Mouse (Mus musculus) duodenum, adult 2 months (tissue): ENCODE data around the gene Nxf1. TPM values are rescaled to one million over a fixed set of nuclear protein-coding genes. Genes with fewer than 3 reads are reported as not detected.

Experiments
- polyA plus RNA-seq: library from polyadenylated mRNA; depleted of rRNA; stranded (reverse); fragments of >200 nt; gene quantifications from 2 replicates; pipeline ENCODE4 v1.2.3, GENCODE M21; 2012; ENCODE audit warnings: low replicate concordance; rRNA removed

Gene Nxf1
- polyA plus RNA-seq = 22.0 and 28.9 TPM in 2 replicates

GRCm38 (mm10) chr19:8756635-8757387 lies at the start of gene Nxf1:
Gene Nxf1 (plus strand): TSS chr19:8757073.

DNA sequence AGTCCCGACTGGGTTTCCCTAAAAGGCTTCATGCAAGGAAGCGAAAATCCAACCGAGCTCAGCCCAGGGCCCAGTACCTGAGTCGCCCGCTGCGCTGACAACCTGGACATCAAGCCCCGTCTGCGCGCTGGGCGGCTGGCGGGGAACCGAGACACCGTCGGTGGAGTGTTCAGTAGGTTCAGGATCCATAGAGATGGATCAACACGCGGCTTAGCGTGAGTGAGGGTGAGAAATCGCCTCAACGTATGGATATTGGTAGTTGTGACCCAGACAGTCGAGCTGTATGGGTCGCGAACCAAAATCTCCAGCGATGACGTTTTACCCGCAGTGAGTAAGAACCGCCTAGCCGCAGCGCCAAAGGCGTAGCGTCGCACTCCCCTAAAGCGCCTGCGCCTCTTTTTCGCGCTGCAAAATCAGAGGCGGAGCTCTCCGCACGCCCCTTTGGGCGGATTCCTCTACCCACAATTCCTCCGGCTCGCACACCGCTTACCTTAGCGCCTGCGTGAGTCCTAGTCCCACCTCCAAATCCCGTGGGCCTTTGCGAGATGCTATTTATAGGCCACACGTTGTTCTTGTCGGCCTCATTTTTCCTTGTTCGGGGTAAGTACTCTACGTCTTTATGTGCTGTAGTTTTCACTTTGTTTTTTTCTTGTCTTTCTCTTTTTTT lies 33.8 kb upstream of the Nxf1 start, which contains the start of gene Slc3a2:
Gene Slc3a2, minus strand, starts transcription at position 463 of the 667 bp plus-strand sequence.

GRCm38 (mm10) chr19:8735389-8736159 lies 21.3 kb upstream of the Nxf1 start, which contains the start of gene Wdr74:
Gene Wdr74 (plus strand): TSS chr19:8735827.

GRCm38 (mm10) chr19:8740603-8741002 lies 16.3 kb upstream of the Nxf1 start, which contains the start of gene 1700092M07Rik:
Gene 1700092M07Rik (plus strand): TSS chr19:8740718.

GRCm38 (mm10) chr19:8741243-8741869 lies 15.5 kb upstream of the Nxf1 start, which contains the start of gene Stx5a:
Gene Stx5a (plus strand): TSS chr19:8741413.

GRCm38 (mm10) chr19:8770567-8771270 lies 13.8 kb downstream of the Nxf1 start, which contains the start of gene Tmem223:
Gene Tmem223 (plus strand): TSS chr19:8770996.

GRCm38 (mm10) chr19:8774086-8774835 lies 17.4 kb downstream of the Nxf1 start, which contains the start of gene Tmem179b:
Gene Tmem179b (minus strand): TSS chr19:8774467.

DNA sequence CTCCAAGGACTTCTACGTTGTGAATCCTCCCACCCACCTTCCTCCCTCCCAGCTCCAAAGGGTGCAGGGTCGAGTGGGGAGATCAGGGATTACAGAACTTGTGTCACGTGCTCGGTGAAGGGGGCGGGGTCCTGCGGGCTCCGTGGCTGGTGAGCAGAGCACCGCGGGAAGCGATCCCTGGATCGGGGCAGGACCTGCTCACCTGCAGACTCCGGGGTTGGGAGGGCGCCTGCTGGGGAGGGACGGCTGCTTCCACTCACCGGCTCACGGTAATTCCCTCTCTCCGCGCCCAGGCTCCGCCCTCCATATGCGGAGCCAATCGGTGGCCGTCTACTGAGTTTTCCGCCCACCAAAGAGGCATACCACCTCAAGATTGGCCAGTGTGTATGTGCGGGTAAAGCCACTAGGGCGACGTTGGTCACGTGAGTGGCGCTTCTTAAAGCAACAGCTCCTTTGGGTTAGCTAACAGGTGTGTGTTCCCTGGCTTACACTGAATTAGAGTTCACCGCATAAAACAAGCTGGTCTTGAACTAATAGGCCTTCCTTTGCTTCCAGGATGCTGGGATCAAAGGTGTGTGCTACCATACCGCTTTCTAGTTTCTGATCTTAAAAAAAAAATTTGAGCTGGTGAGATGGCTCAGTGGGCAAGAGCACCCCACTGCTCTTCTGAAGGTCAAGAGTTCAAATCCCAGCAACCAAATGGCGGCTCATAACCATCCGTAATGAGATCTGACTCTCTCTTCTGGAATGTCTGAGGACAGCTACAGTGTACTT lies 29.3 kb downstream of the Nxf1 start, which contains the start of gene Taf6l:
Gene Taf6l, minus strand, starts transcription at position 410 of the 774 bp plus-strand sequence.

DNA sequence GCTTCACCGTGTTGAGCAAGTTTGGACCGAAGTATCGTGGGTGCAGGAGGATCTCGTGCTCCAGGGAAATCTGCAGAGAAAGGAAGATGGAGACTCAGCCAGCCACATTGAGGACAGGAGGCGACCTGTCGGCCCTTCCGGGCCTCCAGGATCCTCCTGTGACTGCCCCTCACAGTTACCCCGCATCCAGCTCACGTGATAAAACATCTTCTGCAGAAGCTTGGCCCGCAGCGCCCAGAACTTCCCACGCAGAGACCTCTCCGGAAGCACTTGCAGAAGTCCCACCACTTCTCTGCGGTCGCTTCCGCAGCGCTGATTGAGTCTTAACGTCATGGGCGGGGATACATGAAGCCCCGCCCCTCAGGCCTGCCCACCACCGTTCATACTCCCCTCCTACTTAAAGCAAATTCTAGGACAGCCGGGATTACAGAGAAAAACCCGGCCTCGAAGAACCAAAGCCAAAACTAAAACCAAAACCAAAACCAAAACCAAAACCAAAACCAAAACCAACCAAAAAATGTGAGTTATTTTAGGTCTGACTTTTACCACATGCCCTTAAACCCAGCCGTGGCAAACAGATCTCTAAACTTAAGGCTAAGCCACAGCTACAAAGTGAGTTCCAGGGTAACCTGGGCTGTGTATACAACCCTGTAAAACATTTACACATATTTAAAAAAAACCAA lies 41.5 kb downstream of the Nxf1 start, which contains the start of gene Polr2g:
Gene Polr2g, minus strand, starts transcription at position 314 of the 683 bp plus-strand sequence.

DNA sequence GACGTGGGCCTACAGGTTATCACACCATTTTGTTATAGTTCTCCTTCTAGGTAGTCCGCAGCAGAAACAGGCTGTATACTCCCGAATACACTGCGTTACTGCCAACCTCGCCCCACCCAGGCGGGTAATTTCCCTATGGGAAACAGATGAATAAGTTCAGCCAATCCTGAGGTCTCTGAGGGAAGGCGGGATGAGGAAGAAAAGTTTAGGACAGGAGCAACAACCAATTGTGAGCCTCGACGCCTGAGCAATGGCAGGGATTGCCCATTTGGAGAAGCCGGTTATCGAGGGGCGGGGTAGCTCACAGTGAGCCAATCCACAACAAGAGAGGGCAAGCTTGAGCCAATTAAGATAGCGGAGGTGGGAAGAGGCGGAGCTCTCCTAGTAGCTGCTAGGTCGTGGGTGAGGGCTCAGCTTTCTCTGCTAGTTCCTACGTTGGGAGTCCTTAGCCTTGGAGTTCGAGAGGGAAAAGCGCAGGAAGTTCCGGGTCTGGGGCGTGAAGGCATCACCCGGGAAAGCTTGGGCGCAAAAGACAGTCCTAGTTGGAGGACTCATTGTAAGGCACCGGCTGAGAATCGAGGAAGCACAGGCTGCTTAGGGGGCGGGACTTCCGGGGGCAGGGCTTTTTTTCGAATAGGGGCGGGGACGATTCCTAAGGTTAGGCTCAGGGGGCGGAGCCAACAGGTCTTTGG lies 45.4 kb downstream of the Nxf1 start, which contains the start of gene Zbtb3:
Gene Zbtb3, plus strand, starts transcription at position 426 of the 692 bp plus-strand sequence.

GRCm38 (mm10) chr19:8818801-8819595 lies 62.1 kb downstream of the Nxf1 start, which contains the start of gene Ttc9c:
Gene Ttc9c (minus strand): TSS chr19:8819333.

DNA sequence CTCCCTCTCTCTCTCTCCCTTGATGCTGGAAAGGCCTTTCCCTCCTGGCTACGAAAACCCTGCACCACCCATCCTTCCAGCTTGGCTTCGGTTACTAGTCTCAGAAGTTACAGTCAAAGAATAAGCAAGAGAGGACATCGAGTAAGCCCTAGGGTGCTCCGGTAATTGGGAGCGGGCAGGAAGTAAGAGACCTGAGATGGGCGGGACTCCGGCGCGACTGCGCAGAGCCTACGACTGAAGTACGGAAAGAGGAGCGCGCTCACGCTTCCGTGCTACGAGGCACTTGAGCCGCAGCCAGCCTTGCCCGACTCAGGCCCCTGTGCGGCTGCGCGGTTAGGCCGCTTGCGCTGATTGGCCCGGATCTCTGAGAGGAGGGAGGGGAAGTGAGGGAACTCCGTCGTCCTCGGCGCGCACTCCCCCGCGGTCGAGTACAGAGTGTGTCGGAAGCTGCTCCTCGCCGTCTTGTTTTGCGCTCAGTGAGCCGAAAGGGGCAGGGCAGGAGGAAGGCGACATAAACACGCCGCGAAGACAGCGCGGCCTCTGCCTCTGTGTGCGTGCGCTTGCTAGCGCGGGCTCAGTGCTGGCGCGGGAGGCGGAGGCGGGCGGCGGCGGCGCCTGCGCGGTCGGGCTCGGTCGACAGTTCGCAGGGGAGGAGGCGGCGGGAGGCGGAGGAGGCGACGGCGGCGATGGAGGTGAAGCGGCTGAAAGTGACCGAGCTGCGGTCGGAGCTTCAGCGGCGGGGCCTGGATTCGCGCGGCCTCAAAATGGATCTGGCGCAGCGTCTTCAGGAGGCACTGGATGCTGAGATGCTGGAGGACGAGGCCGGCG lies 62.9 kb downstream of the Nxf1 start, which contains the start of gene Hnrnpul2:
Gene Hnrnpul2, plus strand, starts transcription at position 415 of the 828 bp plus-strand sequence.

